ENCODE assay signal across 14 mouse cellular contexts in genomic region chr2:60774501-60774900, GRCm38 (mm10). TPM values are rescaled to one million over a fixed set of nuclear protein-coding genes. Genes with fewer than 3 reads are reported as not detected.
DNase-seq lines count a peak whose midpoint lies in the region; ATAC-seq and TF ChIP-seq lines count a peak whose summit lies in the region.
"Had no signal": no experiment of that assay in that cellular context is flagged by ENCODE, and none has a peak within 500 bp of the region (broad histone marks: within the 10 kb centered on the region; RNA-seq: fewer than 3 reads in every experiment).

No protein-coding gene starts in this region.

- no peak overlapping the region for H3K9ac ChIP-seq in embryonic facial prominence, embryonic 14.5 days (ENCODE audit: low read depth, low read length)
- no peak overlapping the region for H3K9ac ChIP-seq in stomach, embryonic 14.5 days (replicated peaks; ENCODE audit: low read depth, low read length)
- no peak overlapping the region for H3K9ac ChIP-seq in stomach, postnatal 0 days (ENCODE audit: low read length)
- H3K9ac ChIP-seq: liver, embryonic 15.5 days; stomach, embryonic 15.5 days had no signal

- no peak overlapping the region for H3K27ac ChIP-seq in embryonic facial prominence, embryonic 14.5 days (replicated peaks; ENCODE audit: low read depth, low read length)
- H3K27ac ChIP-seq in embryonic facial prominence, embryonic 10.5 days (replicated peaks) = no peak overlapping the region
- no peak overlapping the region for H3K27ac ChIP-seq in stomach, embryonic 14.5 days (ENCODE audit: low read length)
- no peak overlapping the region for H3K27ac ChIP-seq in stomach, postnatal 0 days (replicated peaks)
- H3K27ac ChIP-seq: liver, embryonic 15.5 days had no signal

- no peak overlapping the region for H3K4me2 ChIP-seq in embryonic facial prominence, embryonic 14.5 days (ENCODE audit: low read depth, low read length)
- no peak overlapping the region for H3K4me2 ChIP-seq in stomach, embryonic 14.5 days (replicated peaks; ENCODE audit: low read depth, low read length)
- no peak overlapping the region for H3K4me2 ChIP-seq in stomach, postnatal 0 days (replicated peaks; ENCODE audit: low read depth)
- H3K4me2 ChIP-seq: liver, embryonic 15.5 days; stomach, embryonic 15.5 days had no signal

- TF ChIP-seq EP300 in stomach, postnatal 0 days (optimal IDR thresholded peaks at IDR 0.05) = no peak

- H3K36me3 ChIP-seq in embryonic facial prominence, embryonic 14.5 days (ENCODE audit: control insufficient read depth, insufficient read depth, low read length) = peaks cover 91% of the 10 kb centered on the region
- H3K36me3 ChIP-seq in embryonic facial prominence, embryonic 10.5 days (replicated peaks) = peaks cover 99% of the 10 kb centered on the region
- H3K36me3 ChIP-seq in stomach, embryonic 14.5 days (ENCODE audit: control insufficient read depth, insufficient read depth, low read length) = peaks cover 44% of the 10 kb centered on the region
- peaks cover 22% of the 10 kb centered on the region for H3K36me3 ChIP-seq in stomach, postnatal 0 days (ENCODE audit: control insufficient read depth, insufficient read depth, low read length)

- no peaks in the 10 kb centered on the region for H3K27me3 ChIP-seq in embryonic facial prominence, embryonic 14.5 days (replicated peaks; ENCODE audit: control insufficient read depth, insufficient read depth, low read length)
- no peaks in the 10 kb centered on the region for H3K27me3 ChIP-seq in embryonic facial prominence, embryonic 10.5 days (replicated peaks; ENCODE audit: low read depth, poor library complexity, severe bottlenecking)
- H3K27me3 ChIP-seq in stomach, embryonic 14.5 days (ENCODE audit: control insufficient read depth, insufficient read depth, low read length) = no peaks in the 10 kb centered on the region
- H3K27me3 ChIP-seq in stomach, postnatal 0 days (ENCODE audit: control insufficient read depth, insufficient read depth, low read length) = no peaks in the 10 kb centered on the region
- H3K27me3 ChIP-seq: liver, embryonic 15.5 days; stomach, embryonic 15.5 days had no signal

- no peak for TF ChIP-seq CTCF in stomach, postnatal 0 days (IDR thresholded peaks at IDR 0.05; ENCODE audit: low read depth)

- no peak overlapping the region for H3K4me3 ChIP-seq in embryonic facial prominence, embryonic 14.5 days (ENCODE audit: low read depth, low read length)
- no peak overlapping the region for H3K4me3 ChIP-seq in embryonic facial prominence, embryonic 10.5 days
- no peak overlapping the region for H3K4me3 ChIP-seq in stomach, embryonic 14.5 days (ENCODE audit: low read depth, low read length)
- H3K4me3 ChIP-seq in stomach, postnatal 0 days (ENCODE audit: low read depth, low read length) = no peak overlapping the region
- H3K4me3 ChIP-seq: liver, embryonic 15.5 days; stomach, embryonic 15.5 days had no signal

- H3K9me3 ChIP-seq in embryonic facial prominence, embryonic 14.5 days (ENCODE audit: control insufficient read depth, low read length) = peaks cover 12% of the 10 kb centered on the region
- peaks cover 12% of the 10 kb centered on the region for H3K9me3 ChIP-seq in embryonic facial prominence, embryonic 10.5 days
- peaks cover 6% of the 10 kb centered on the region for H3K9me3 ChIP-seq in stomach, embryonic 14.5 days (ENCODE audit: control insufficient read depth, low read depth, low read length)
- H3K9me3 ChIP-seq in stomach, postnatal 0 days (ENCODE audit: control insufficient read depth, low read length) = no peaks in the 10 kb centered on the region
- H3K9me3 ChIP-seq: liver, embryonic 15.5 days; stomach, embryonic 15.5 days had no signal

- WGBS in embryonic facial prominence, embryonic 14.5 days = 40% methylated on average over 3 of the region's 3 CpGs
- 57% methylated on average over 3 of the region's 3 CpGs for WGBS in embryonic facial prominence, embryonic 10.5 days
- 47% methylated on average over 3 of the region's 3 CpGs for WGBS in stomach, embryonic 14.5 days
- 54% methylated on average over 3 of the region's 3 CpGs for WGBS in stomach, postnatal 0 days

- peak; percentile 6 for DNase-seq in embryonic facial prominence, embryonic 14.5 days (ENCODE audit: low spot score)
- DNase-seq in embryonic facial prominence, embryonic 10.5 days (ENCODE audit: low spot score) = no peak
- no peak for DNase-seq in stomach, postnatal 0 days (ENCODE audit: low spot score)
- peak; percentile 17 for DNase-seq in c-Kit-positive CD71-negative TER-119-negative erythroid progenitor cells, embryonic 14.5 days (ENCODE audit: low read depth)
- no peak for DNase-seq in urinary bladder, adult 18-20 months (ENCODE audit: low spot score in 2 of 2)
- DNase-seq in right cerebral cortex, postnatal 4 days = no peak
- DNase-seq: adrenal gland, postnatal 10 days; gastrocnemius, postnatal 36 days had no signal

- H3K4me1 ChIP-seq in embryonic facial prominence, embryonic 14.5 days (ENCODE audit: control insufficient read depth, insufficient read depth, low read length) = no peaks in the 10 kb centered on the region
- H3K4me1 ChIP-seq in embryonic facial prominence, embryonic 10.5 days = peaks cover 1% of the 10 kb centered on the region
- H3K4me1 ChIP-seq in stomach, embryonic 14.5 days (ENCODE audit: control insufficient read depth, insufficient read depth, low read length) = no peaks in the 10 kb centered on the region
- H3K4me1 ChIP-seq in stomach, postnatal 0 days (replicated peaks; ENCODE audit: control insufficient read depth, insufficient read depth) = peaks cover 3% of the 10 kb centered on the region; the same call in 1 of the 2 replicates
- H3K4me1 ChIP-seq: liver, embryonic 15.5 days; stomach, embryonic 15.5 days had no signal

- no peak for ATAC-seq in embryonic facial prominence, embryonic 14.5 days (ENCODE audit: low read depth)
- 0 out of 2 replicates have a peak, but pooled peaks have one; percentile 37 for ATAC-seq in stomach, embryonic 14.5 days (ENCODE audit: insufficient number of reproducible peaks, insufficient read depth, low FRiP score, low read depth)
- ATAC-seq in stomach, postnatal 0 days (ENCODE audit: low FRiP score, low TSS enrichment) = no peak
- peak; percentile 76 for ATAC-seq in megakaryocyte-erythroid progenitor cell, adult 5-6 weeks (replicated peaks; ENCODE audit: low FRiP score, low TSS enrichment, poor library complexity, severe bottlenecking)

RNA-seq across cellular contexts. Expression of gene Itgb6, which starts 52.1 kb away (rescaled TPM):
- 3.6 and 4.0 TPM in 2 replicates for polyA plus RNA-seq in embryonic facial prominence, embryonic 14.5 days (2014; fragmentation: Nextera tagmentation; extraction: Ambion mirVana)
- polyA plus RNA-seq in embryonic facial prominence, embryonic 10.5 days (2016; fragmentation: Nextera tagmentation; extraction: Ambion mirVana) = 0.67 and 1.4 TPM in 2 replicates
- polyA plus RNA-seq in stomach, embryonic 14.5 days (2014; fragmentation: Nextera tagmentation; extraction: Ambion mirVana) = 11.2 and 14.1 TPM in 2 replicates
- polyA plus RNA-seq in stomach, postnatal 0 days (2015; fragmentation: Nextera tagmentation; extraction: Ambion mirVana) = 8.5 and 8.6 TPM in 2 replicates
- not detected in 2 replicates for total RNA-seq in megakaryocyte-erythroid progenitor cell, adult 5-6 weeks (2014; fragmentation: Nextera tagmentation)
- total RNA-seq in megakaryocyte-erythroid progenitor cell, adult 5-6 weeks (2017) = not detected in 2 replicates
- total RNA-seq: neutrophil, adult 5-6 weeks had no signal
- polyA plus RNA-seq: cortical plate, adult 2 months had no signal

Comparison
In these comparisons a context has a peak if more than half of its experiments do, and no peak if none do; other contexts are left out.
1. ATAC-seq: peak in stomach, embryonic 14.5 days (single experiment) and megakaryocyte-erythroid progenitor cell, adult 5-6 weeks (single experiment); none in embryonic facial prominence, embryonic 14.5 days (single experiment) and stomach, postnatal 0 days (single experiment).
2. DNase-seq: peak in embryonic facial prominence, embryonic 14.5 days (single experiment) and c-Kit-positive CD71-negative TER-119-negative erythroid progenitor cells, embryonic 14.5 days (single experiment); none in embryonic facial prominence, embryonic 10.5 days (single experiment), stomach, postnatal 0 days (single experiment), urinary bladder, adult 18-20 months (0 of 2) and right cerebral cortex, postnatal 4 days (single experiment).